Mouse (Mus musculus) stomach, postnatal 0 days (tissue): ENCODE results near the gene Bag3.

ENCODE experiments used
- CTCF ChIP-seq: IDR thresholded peaks from 2 replicates; pipeline ENCODE4 v1.5.1; 2016; ENCODE audit warnings: antibody characterized with exemption, low read depth, mild to moderate bottlenecking, moderate library complexity
- EP300 ChIP-seq: optimal IDR thresholded peaks from 2 replicates; pipeline ENCODE3; 2016; ENCODE audit warnings: antibody characterized with exemption

DNA sequence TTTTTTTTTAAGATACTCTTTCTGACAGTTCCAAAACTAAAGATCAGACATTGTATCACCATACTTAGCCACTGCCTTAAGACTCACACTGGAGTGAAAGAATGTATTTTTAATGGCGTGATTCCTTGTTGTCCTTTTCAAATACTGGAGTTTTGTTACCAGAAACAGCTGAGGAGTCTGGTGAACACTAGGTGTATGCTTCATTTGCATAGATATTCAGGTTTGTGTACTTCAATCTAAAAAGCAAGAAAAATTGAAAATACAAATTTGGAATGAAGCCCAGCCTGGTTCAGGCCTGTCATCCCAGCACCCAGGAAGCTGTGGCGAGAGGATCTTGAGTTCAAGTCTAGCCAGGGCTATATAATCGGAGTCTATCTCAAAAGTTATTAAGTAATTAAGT lies 1.2 kb downstream of the Bag3 start:
- no peak for TF ChIP-seq CTCF
- TF ChIP-seq EP300 = no peak
